Comparison of ENCODE assay signal across 10 mouse cellular contexts in genomic region chr10:40629140-40629539, GRCm38 (mm10). TPM values are rescaled to one million over a fixed set of nuclear protein-coding genes. Genes with fewer than 3 reads are reported as not detected.
DNase-seq lines count a peak whose midpoint lies in the region; ATAC-seq and TF ChIP-seq lines count a peak whose summit lies in the region.
"Had no signal": no experiment of that assay in that cellular context is flagged by ENCODE, and none has a peak within 500 bp of the region (broad histone marks: within the 10 kb centered on the region; RNA-seq: fewer than 3 reads in every experiment).

No protein-coding gene starts in this region.

- no peak overlapping the region for H3K27ac ChIP-seq in intestine, postnatal 0 days (ENCODE audit: low read depth, low read length)
- H3K27ac ChIP-seq in intestine, embryonic 16.5 days (ENCODE audit: low read length), result no peak overlapping the region
- no peak overlapping the region for H3K27ac ChIP-seq in ES-E14 (ENCODE audit: insufficient read depth, low read depth, low read length, poor library complexity, severe bottlenecking)
- no peak overlapping the region for H3K27ac ChIP-seq in midbrain, embryonic 13.5 days
- H3K27ac ChIP-seq in hindbrain, embryonic 14.5 days, result no peak overlapping the region
- H3K27ac ChIP-seq: embryonic facial prominence, embryonic 15.5 days; macrophage had no signal

- H3K36me3 ChIP-seq in intestine, postnatal 0 days (ENCODE audit: control insufficient read depth, insufficient read depth), result no peaks in the 10 kb centered on the region
- no peaks in the 10 kb centered on the region for H3K36me3 ChIP-seq in intestine, embryonic 16.5 days (ENCODE audit: control insufficient read depth, insufficient read depth, low read length)
- H3K36me3 ChIP-seq in ES-E14 (ENCODE audit: control insufficient read depth, insufficient read depth, low read length, poor library complexity, severe bottlenecking), result no peaks in the 10 kb centered on the region
- no peaks in the 10 kb centered on the region for H3K36me3 ChIP-seq in midbrain, embryonic 13.5 days
- H3K36me3 ChIP-seq in hindbrain, embryonic 14.5 days (replicated peaks; ENCODE audit: control insufficient read depth, insufficient read depth), result no peaks in the 10 kb centered on the region
- H3K36me3 ChIP-seq: embryonic facial prominence, embryonic 15.5 days had no signal

- peak; percentile 82 for TF ChIP-seq CTCF in intestine, postnatal 0 days (IDR thresholded peaks at IDR 0.05; ENCODE audit: low read depth)

- H3K9ac ChIP-seq in intestine, postnatal 0 days (ENCODE audit: low read depth, low read length), result no peak overlapping the region
- H3K9ac ChIP-seq in intestine, embryonic 16.5 days (ENCODE audit: low read depth, low read length), result no peak overlapping the region
- no peak overlapping the region for H3K9ac ChIP-seq in ES-E14 (ENCODE audit: insufficient read depth, low read depth, low read length, poor library complexity, severe bottlenecking)
- no peak overlapping the region for H3K9ac ChIP-seq in midbrain, embryonic 13.5 days (replicated peaks)
- no peak overlapping the region for H3K9ac ChIP-seq in hindbrain, embryonic 14.5 days
- H3K9ac ChIP-seq: embryonic facial prominence, embryonic 15.5 days had no signal

- 82% methylated on average over 7 of the region's 7 CpGs for WGBS in intestine, postnatal 0 days
- WGBS in intestine, embryonic 16.5 days, result 78% methylated on average over 7 of the region's 7 CpGs
- 73% methylated on average over 7 of the region's 7 CpGs for WGBS in midbrain, embryonic 13.5 days
- WGBS in hindbrain, embryonic 14.5 days, result 74% methylated on average over 7 of the region's 7 CpGs

- H3K4me3 ChIP-seq in intestine, postnatal 0 days (ENCODE audit: low read depth, low read length), result no peak overlapping the region
- no peak overlapping the region for H3K4me3 ChIP-seq in intestine, embryonic 16.5 days (ENCODE audit: low read length)
- no peak overlapping the region for H3K4me3 ChIP-seq in ES-E14 (ENCODE audit: insufficient read depth in 1 of 2, low read depth in 1 of 2, low read length in 2 of 2, poor library complexity in 1 of 2, severe bottlenecking in 1 of 2)
- no peak overlapping the region for H3K4me3 ChIP-seq in midbrain, embryonic 13.5 days (replicated peaks)
- H3K4me3 ChIP-seq in hindbrain, embryonic 14.5 days (replicated peaks; ENCODE audit: low read length), result no peak overlapping the region
- H3K4me3 ChIP-seq: embryonic facial prominence, embryonic 15.5 days had no signal

- no peaks in the 10 kb centered on the region for H3K9me3 ChIP-seq in intestine, postnatal 0 days (ENCODE audit: control insufficient read depth)
- no peaks in the 10 kb centered on the region for H3K9me3 ChIP-seq in intestine, embryonic 16.5 days (ENCODE audit: control insufficient read depth, low read length)
- no peaks in the 10 kb centered on the region for H3K9me3 ChIP-seq in ES-E14 (ENCODE audit: control insufficient read depth, insufficient read depth, low read depth, low read length)
- no peaks in the 10 kb centered on the region for H3K9me3 ChIP-seq in midbrain, embryonic 13.5 days
- H3K9me3 ChIP-seq in hindbrain, embryonic 14.5 days (ENCODE audit: control insufficient read depth, low read length), result no peaks in the 10 kb centered on the region
- H3K9me3 ChIP-seq: embryonic facial prominence, embryonic 15.5 days had no signal

- H3K4me2 ChIP-seq in intestine, postnatal 0 days (replicated peaks; ENCODE audit: low read depth), result no peak overlapping the region
- no peak overlapping the region for H3K4me2 ChIP-seq in intestine, embryonic 16.5 days (ENCODE audit: low read depth, low read length)
- no peak overlapping the region for H3K4me2 ChIP-seq in midbrain, embryonic 13.5 days (replicated peaks)
- no peak overlapping the region for H3K4me2 ChIP-seq in hindbrain, embryonic 14.5 days (replicated peaks)
- H3K4me2 ChIP-seq: embryonic facial prominence, embryonic 15.5 days had no signal

- intact Hi-C loops in heart, postnatal 14 days (cut with DNase I), result loop anchor here (10.0 kb wide), 1 partner anchor 374 kb away; the partner anchor contains the start of gene Gtf3c6

- in situ Hi-C loops in ES-E14 (cut with MboI; ENCODE audit: low sequenced_read_pairs in 2 of 2, unreplicated experiment in 2 of 2), result no loop called here

- H3K27me3 ChIP-seq in intestine, postnatal 0 days (replicated peaks; ENCODE audit: control insufficient read depth, insufficient read depth, low read length), result no peaks in the 10 kb centered on the region
- H3K27me3 ChIP-seq in intestine, embryonic 16.5 days (replicated peaks; ENCODE audit: control insufficient read depth, insufficient read depth, low read length), result no peaks in the 10 kb centered on the region
- H3K27me3 ChIP-seq in midbrain, embryonic 13.5 days, result no peaks in the 10 kb centered on the region
- H3K27me3 ChIP-seq in hindbrain, embryonic 14.5 days (ENCODE audit: control insufficient read depth, insufficient read depth, low read length), result no peaks in the 10 kb centered on the region
- H3K27me3 ChIP-seq: embryonic facial prominence, embryonic 15.5 days had no signal

- no peak for ATAC-seq in intestine, postnatal 0 days
- ATAC-seq in intestine, embryonic 16.5 days, result no peak
- ATAC-seq in megakaryocyte-erythroid progenitor cell, adult 5-6 weeks (replicated peaks; ENCODE audit: low FRiP score, low TSS enrichment, poor library complexity, severe bottlenecking), result peak; percentile 74; the same call in 1 of the 2 replicates
- no peak for ATAC-seq in midbrain, embryonic 13.5 days
- ATAC-seq in hindbrain, embryonic 14.5 days (ENCODE audit: low FRiP score), result no peak

- no peaks in the 10 kb centered on the region for H3K4me1 ChIP-seq in intestine, postnatal 0 days (replicated peaks; ENCODE audit: control insufficient read depth, insufficient read depth, low read length)
- H3K4me1 ChIP-seq in intestine, embryonic 16.5 days (ENCODE audit: control insufficient read depth, insufficient read depth, low read length), result peaks cover 9% of the 10 kb centered on the region; the same call in 1 of the 2 replicates
- no peaks in the 10 kb centered on the region for H3K4me1 ChIP-seq in ES-E14 (ENCODE audit: control insufficient read depth in 2 of 2, insufficient read depth in 2 of 2, low read length in 2 of 2, poor library complexity in 1 of 2)
- H3K4me1 ChIP-seq in midbrain, embryonic 13.5 days (replicated peaks), result peaks cover 6% of the 10 kb centered on the region; the same call in 1 of the 2 replicates
- H3K4me1 ChIP-seq in hindbrain, embryonic 14.5 days (replicated peaks; ENCODE audit: control insufficient read depth, insufficient read depth, low read length), result no peaks in the 10 kb centered on the region
- H3K4me1 ChIP-seq: embryonic facial prominence, embryonic 15.5 days had no signal

- no peak for DNase-seq in ES-E14 (ENCODE audit: low read depth, low spot score)
- DNase-seq in cerebellum, adult 11-12 months, result peak; percentile 57
- DNase-seq in heart, postnatal 14 days, result peak; percentile 26 to 70
- DNase-seq in hindbrain, embryonic 14.5 days (ENCODE audit: low spot score), result no peak

TF ChIP-seq in ES-E14, 5 proteins besides CTCF, POLR2A, EP300 and RAD21:
- TF ChIP-seq ZC3H11A (IDR thresholded peaks at IDR 0.05; ENCODE audit: borderline replicate concordance, low read depth, low read length) (0 out of 2 replicates have a peak, but pooled peaks have one; percentile 4), ZNF384 (IDR thresholded peaks at IDR 0.05; ENCODE audit: low read depth, low read length) (no peak), CHD2 (IDR thresholded peaks at IDR 0.05; ENCODE audit: low read depth, low read length) (no peak)

RNA-seq across cellular contexts. Expression of gene Ddo, which starts 0.7 kb away (rescaled TPM):
- 0.76 and 0.84 TPM in 2 replicates for polyA plus RNA-seq in intestine, postnatal 0 days (2015; fragmentation: Nextera tagmentation; extraction: Ambion mirVana)
- 0.45 and 0.72 TPM in 2 replicates for polyA plus RNA-seq in intestine, embryonic 16.5 days (2015; fragmentation: Nextera tagmentation; extraction: Ambion mirVana)
- 0.21 TPM in 1 of 2 replicates, not detected in the other for total RNA-seq in ES-E14 (2012; rRNA removed)
- total RNA-seq in heart, postnatal 14 days (2021), result 10 to 100 TPM; 32.1 to 32.3 TPM
- not detected in 2 replicates for total RNA-seq in megakaryocyte-erythroid progenitor cell, adult 5-6 weeks (2014; fragmentation: Nextera tagmentation)
- not detected in 2 replicates for total RNA-seq in megakaryocyte-erythroid progenitor cell, adult 5-6 weeks (2017)
- polyA plus RNA-seq in midbrain, embryonic 13.5 days (2015; fragmentation: Nextera tagmentation; extraction: Ambion mirVana), result 0.19 and 0.70 TPM in 2 replicates
- 1.3 and 1.7 TPM in 2 replicates for polyA plus RNA-seq in hindbrain, embryonic 14.5 days (2014; fragmentation: Nextera tagmentation; extraction: Ambion mirVana)
- polyA plus RNA-seq: macrophage had no signal

RNA-seq across cellular contexts. Expression of gene Mettl24, which starts 53.9 kb away (rescaled TPM):
- 1.7 and 1.9 TPM in 2 replicates for polyA plus RNA-seq in intestine, postnatal 0 days (2015; fragmentation: Nextera tagmentation; extraction: Ambion mirVana)
- polyA plus RNA-seq in intestine, embryonic 16.5 days (2015; fragmentation: Nextera tagmentation; extraction: Ambion mirVana), result 3.0 and 3.2 TPM in 2 replicates
- total RNA-seq in ES-E14 (2012; rRNA removed), result 0.40 TPM in 1 of 2 replicates, not detected in the other
- total RNA-seq in heart, postnatal 14 days (2021), result 1 to 10 TPM; 1.4 to 1.5 TPM
- total RNA-seq in megakaryocyte-erythroid progenitor cell, adult 5-6 weeks (2014; fragmentation: Nextera tagmentation), result not detected in 2 replicates
- not detected in 2 replicates for total RNA-seq in megakaryocyte-erythroid progenitor cell, adult 5-6 weeks (2017)
- polyA plus RNA-seq in midbrain, embryonic 13.5 days (2015; fragmentation: Nextera tagmentation; extraction: Ambion mirVana), result 0.43 and 0.52 TPM in 2 replicates
- 0.33 and 0.76 TPM in 2 replicates for polyA plus RNA-seq in hindbrain, embryonic 14.5 days (2014; fragmentation: Nextera tagmentation; extraction: Ambion mirVana)
- polyA plus RNA-seq: macrophage had no signal

RNA-seq across cellular contexts. Expression of gene Slc22a16, which starts 59.0 kb away (rescaled TPM):
- not detected in 2 replicates for polyA plus RNA-seq in intestine, postnatal 0 days (2015; fragmentation: Nextera tagmentation; extraction: Ambion mirVana)
- polyA plus RNA-seq in intestine, embryonic 16.5 days (2015; fragmentation: Nextera tagmentation; extraction: Ambion mirVana), result not detected in 2 replicates
- not detected in 2 replicates for total RNA-seq in ES-E14 (2012; rRNA removed)
- not detected for total RNA-seq in heart, postnatal 14 days (2021)
- total RNA-seq in megakaryocyte-erythroid progenitor cell, adult 5-6 weeks (2014; fragmentation: Nextera tagmentation), result not detected in 2 replicates
- not detected in 2 replicates for total RNA-seq in megakaryocyte-erythroid progenitor cell, adult 5-6 weeks (2017)
- polyA plus RNA-seq in midbrain, embryonic 13.5 days (2015; fragmentation: Nextera tagmentation; extraction: Ambion mirVana), result not detected in 2 replicates
- polyA plus RNA-seq in hindbrain, embryonic 14.5 days (2014; fragmentation: Nextera tagmentation; extraction: Ambion mirVana), result not detected in 2 replicates
- polyA plus RNA-seq: embryonic facial prominence, embryonic 15.5 days; macrophage had no signal

Comparison
In these comparisons a context has a peak if more than half of its experiments do, and no peak if none do; other contexts are left out.
1. DNase-seq: peak in cerebellum, adult 11-12 months (single experiment) and heart, postnatal 14 days (2 of 2); none in ES-E14 (single experiment) and hindbrain, embryonic 14.5 days (single experiment).